Mouse (Mus musculus): Measurements from ENCODE around the gene Tox2. TPM values are rescaled to one million over a fixed set of nuclear protein-coding genes. Genes with fewer than 3 reads are reported as not detected.

The Tox2 gene
- polyA plus RNA-seq, 1 experiment = 28.1 TPM

GRCm38 (mm10) chr2:163187552-163187951 is 15.4 kb upstream of the Tox2 start:
- no peak for TF ChIP-seq CTCF (IDR thresholded peaks at IDR 0.05; ENCODE audit: extremely low read depth, insufficient read depth, low read length)
- TF ChIP-seq POLR2A (IDR thresholded peaks at IDR 0.05; ENCODE audit: extremely low read depth, insufficient read depth, low read length) = no peak
- no peak overlapping the region for H3K27ac ChIP-seq (ENCODE audit: insufficient read depth, low read length)
- no peak overlapping the region for H3K4me3 ChIP-seq (ENCODE audit: insufficient read depth, low read length)
- no peaks in the 10 kb centered on the region; the same call in none of the 2 replicates for H3K4me1 ChIP-seq (ENCODE audit: control insufficient read depth, insufficient read depth, low read length)

GRCm38 (mm10) chr2:163189596-163189995 is 13.3 kb upstream of the Tox2 start:
- H3K4me1 ChIP-seq (ENCODE audit: control insufficient read depth, insufficient read depth, low read length) = no peaks in the 10 kb centered on the region; the same call in 1 of the 2 replicates
- H3K27ac ChIP-seq (ENCODE audit: insufficient read depth, low read length) = no peak overlapping the region
- H3K4me3 ChIP-seq (ENCODE audit: insufficient read depth, low read length) = no peak overlapping the region
- TF ChIP-seq CTCF (IDR thresholded peaks at IDR 0.05; ENCODE audit: extremely low read depth, insufficient read depth, low read length) (no peak), POLR2A (IDR thresholded peaks at IDR 0.05; ENCODE audit: extremely low read depth, insufficient read depth, low read length) (no peak)

GRCm38 (mm10) chr2:163190004-163190441 is 12.9 kb upstream of the Tox2 start:
- no peaks in the 10 kb centered on the region for H3K4me1 ChIP-seq (ENCODE audit: control insufficient read depth, insufficient read depth, low read length)
- TF ChIP-seq CTCF (IDR thresholded peaks at IDR 0.05; ENCODE audit: extremely low read depth, insufficient read depth, low read length) (no peak), POLR2A (IDR thresholded peaks at IDR 0.05; ENCODE audit: extremely low read depth, insufficient read depth, low read length) (no peak)

GRCm38 (mm10) chr2:163192485-163192884 is 10.4 kb upstream of the Tox2 start:
- no peak overlapping the region for H3K27ac ChIP-seq (ENCODE audit: insufficient read depth, low read length)
- H3K4me1 ChIP-seq (ENCODE audit: control insufficient read depth, insufficient read depth, low read length) = no peaks in the 10 kb centered on the region
- TF ChIP-seq CTCF (IDR thresholded peaks at IDR 0.05; ENCODE audit: extremely low read depth, insufficient read depth, low read length) (no peak), POLR2A (IDR thresholded peaks at IDR 0.05; ENCODE audit: extremely low read depth, insufficient read depth, low read length) (no peak)
- no peak overlapping the region for H3K4me3 ChIP-seq (ENCODE audit: insufficient read depth, low read length)

More at GRCm38 (mm10) chr2:163190004-163190441, 12.9 kb upstream of the Tox2 start:
- H3K27ac ChIP-seq (ENCODE audit: insufficient read depth, low read length) = no peak overlapping the region
- no peak overlapping the region for H3K4me3 ChIP-seq (ENCODE audit: insufficient read depth, low read length)

GRCm38 (mm10) chr2:163194015-163194414 is 8.9 kb upstream of the Tox2 start:
- Histone ChIP-seq H3K4me1 (ENCODE audit: control insufficient read depth, insufficient read depth, low read length) (no peaks in the 10 kb centered on the region), H3K4me3 (ENCODE audit: insufficient read depth, low read length) (no peak overlapping the region), H3K27ac (ENCODE audit: insufficient read depth, low read length) (no peak overlapping the region)
- no peak for TF ChIP-seq POLR2A (IDR thresholded peaks at IDR 0.05; ENCODE audit: extremely low read depth, insufficient read depth, low read length)
- TF ChIP-seq CTCF (IDR thresholded peaks at IDR 0.05; ENCODE audit: extremely low read depth, insufficient read depth, low read length) = no peak

GRCm38 (mm10) chr2:163194543-163194942 is 8.4 kb upstream of the Tox2 start:
- H3K4me1 ChIP-seq (ENCODE audit: control insufficient read depth, insufficient read depth, low read length) = no peaks in the 10 kb centered on the region
- H3K27ac ChIP-seq (ENCODE audit: insufficient read depth, low read length) = no peak overlapping the region
- TF ChIP-seq POLR2A (IDR thresholded peaks at IDR 0.05; ENCODE audit: extremely low read depth, insufficient read depth, low read length) (no peak), CTCF (IDR thresholded peaks at IDR 0.05; ENCODE audit: extremely low read depth, insufficient read depth, low read length) (no peak)
- no peak overlapping the region for H3K4me3 ChIP-seq (ENCODE audit: insufficient read depth, low read length)

GRCm38 (mm10) chr2:163195106-163195833 is 7.7 kb upstream of the Tox2 start:
- H3K4me1 ChIP-seq (ENCODE audit: control insufficient read depth, insufficient read depth, low read length) = no peaks in the 10 kb centered on the region
- H3K27ac ChIP-seq (ENCODE audit: insufficient read depth, low read length) = no peak overlapping the region
- TF ChIP-seq CTCF (IDR thresholded peaks at IDR 0.05; ENCODE audit: extremely low read depth, insufficient read depth, low read length) (no peak), POLR2A (IDR thresholded peaks at IDR 0.05; ENCODE audit: extremely low read depth, insufficient read depth, low read length) (no peak)
- no peak overlapping the region for H3K4me3 ChIP-seq (ENCODE audit: insufficient read depth, low read length)

GRCm38 (mm10) chr2:163195834-163196145 is 7.1 kb upstream of the Tox2 start:
- H3K4me3 ChIP-seq (ENCODE audit: insufficient read depth, low read length) = no peak overlapping the region
- H3K27ac ChIP-seq (ENCODE audit: insufficient read depth, low read length) = no peak overlapping the region
- TF ChIP-seq POLR2A (IDR thresholded peaks at IDR 0.05; ENCODE audit: extremely low read depth, insufficient read depth, low read length) = no peak
- no peak for TF ChIP-seq CTCF (IDR thresholded peaks at IDR 0.05; ENCODE audit: extremely low read depth, insufficient read depth, low read length)
- H3K4me1 ChIP-seq (ENCODE audit: control insufficient read depth, insufficient read depth, low read length) = no peaks in the 10 kb centered on the region

- TF ChIP-seq CTCF (IDR thresholded peaks at IDR 0.05; ENCODE audit: extremely low read depth, insufficient read depth, low read length) = no peak
- TF ChIP-seq POLR2A (IDR thresholded peaks at IDR 0.05; ENCODE audit: extremely low read depth, insufficient read depth, low read length) = no peak
- Histone ChIP-seq H3K27ac (ENCODE audit: insufficient read depth, low read length) (no peak overlapping the region), H3K4me3 (ENCODE audit: insufficient read depth, low read length) (no peak overlapping the region), H3K4me1 (ENCODE audit: control insufficient read depth, insufficient read depth, low read length) (no peaks in the 10 kb centered on the region)
Measured at GRCm38 (mm10) chr2:163201897-163202296, 1.0 kb upstream of the Tox2 start.

- TF ChIP-seq CTCF (IDR thresholded peaks at IDR 0.05; ENCODE audit: extremely low read depth, insufficient read depth, low read length) = no peak
- no peak for TF ChIP-seq POLR2A (IDR thresholded peaks at IDR 0.05; ENCODE audit: extremely low read depth, insufficient read depth, low read length)
Measured at GRCm38 (mm10) chr2:163202553-163202883, 407 bp upstream of the Tox2 start.

More at GRCm38 (mm10) chr2:163202553-163202883, 407 bp upstream of the Tox2 start:
- H3K4me1 ChIP-seq (ENCODE audit: control insufficient read depth, insufficient read depth, low read length) = no peaks in the 10 kb centered on the region
- H3K27ac ChIP-seq (ENCODE audit: insufficient read depth, low read length) = no peak overlapping the region
- no peak overlapping the region for H3K4me3 ChIP-seq (ENCODE audit: insufficient read depth, low read length)
